Mouse (Mus musculus): ENCODE results near the gene Snap29.

DNA sequence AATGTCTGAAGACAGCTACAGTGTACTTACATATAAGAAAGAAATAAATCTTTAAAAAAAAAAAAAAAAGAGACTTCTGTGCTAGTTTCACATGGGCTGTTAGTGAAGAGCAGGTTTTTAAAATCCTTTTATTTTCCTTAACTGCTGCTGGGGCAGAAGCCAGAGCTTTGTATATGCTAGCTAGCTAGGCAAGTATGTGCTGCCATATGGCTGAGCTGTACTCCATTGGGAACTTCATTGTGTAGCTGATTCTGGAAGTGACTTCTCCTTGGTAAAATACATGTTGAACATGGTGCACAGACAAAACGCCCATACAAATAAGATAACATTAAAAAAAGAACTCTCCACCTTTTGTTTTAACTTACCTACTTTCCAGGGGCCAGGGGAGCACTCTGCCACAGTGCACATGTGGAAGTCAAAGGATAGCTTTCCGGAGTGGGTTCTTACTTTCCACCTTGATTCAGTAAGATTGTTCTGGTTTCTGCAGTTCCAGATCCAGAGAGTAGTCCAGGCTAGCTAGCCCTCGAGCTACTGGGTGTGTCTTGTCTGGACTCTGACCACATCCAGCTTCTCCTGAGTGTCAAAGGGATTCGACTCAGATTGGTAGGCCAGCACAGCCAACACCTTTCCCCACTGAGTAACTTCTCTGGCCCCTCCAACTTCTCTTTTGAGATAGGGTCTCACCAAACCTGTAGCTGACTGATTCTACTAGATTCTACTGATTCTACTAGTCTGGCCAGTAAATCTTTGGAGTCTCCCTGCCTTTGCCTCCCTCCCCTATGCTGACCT lies 61.3 kb downstream of the Snap29 start:
- TF ChIP-seq CTCF (IDR thresholded peaks at IDR 0.05; ENCODE audit: extremely low read depth, insufficient read length, insufficient replicate concordance, low read depth, low read length), result no peak
- TF ChIP-seq POLR2A (IDR thresholded peaks at IDR 0.05; ENCODE audit: low read depth, low read length), result no peak

Measured in small intestine, adult 2 months (tissue).